In genomic region chr8:95219623-95220022, GRCm38 (mm10) we compare ENCODE assay signal across 19 mouse cellular contexts. TPM values are rescaled to one million over a fixed set of nuclear protein-coding genes. Genes with fewer than 3 reads are reported as not detected.
DNase-seq lines count a peak whose midpoint lies in the region; ATAC-seq and TF ChIP-seq lines count a peak whose summit lies in the region.
"Had no signal": no experiment of that assay in that cellular context is flagged by ENCODE, and none has a peak within 500 bp of the region (broad histone marks: within the 10 kb centered on the region; RNA-seq: fewer than 3 reads in every experiment).

No protein-coding gene starts in this region.

- peak; percentile 23 for DNase-seq in midbrain, embryonic 11.5 days (ENCODE audit: low spot score, missing footprints)
- peak; percentile 74 for DNase-seq in ES-CJ7 (ENCODE audit: low read depth, low spot score)
- no peak for DNase-seq in embryo, embryonic 10 days (ENCODE audit: low spot score)
- DNase-seq: cerebellum, adult 11 months; cerebellum, postnatal 25 days; right cerebral cortex, adult 18-20 months; spleen, adult 18-20 months; thymus, adult 2 months had no signal

- H3K9ac ChIP-seq in intestine, postnatal 0 days (ENCODE audit: low read depth, low read length), result no peak overlapping the region
- H3K9ac ChIP-seq in intestine, embryonic 15.5 days, result no peak overlapping the region
- no peak overlapping the region for H3K9ac ChIP-seq in midbrain, embryonic 11.5 days (ENCODE audit: low read length)
- H3K9ac ChIP-seq in midbrain, embryonic 16.5 days (ENCODE audit: low read depth, low read length), result no peak overlapping the region
- no peak overlapping the region for H3K9ac ChIP-seq in neural tube, embryonic 15.5 days (replicated peaks)
- H3K9ac ChIP-seq: heart, embryonic 13.5 days; limb, embryonic 12.5 days; midbrain, embryonic 13.5 days had no signal

- no peaks in the 10 kb centered on the region for H3K4me1 ChIP-seq in intestine, postnatal 0 days (replicated peaks; ENCODE audit: control insufficient read depth, insufficient read depth, low read length)
- no peaks in the 10 kb centered on the region; the same call in 1 of the 2 replicates for H3K4me1 ChIP-seq in intestine, embryonic 15.5 days (replicated peaks)
- H3K4me1 ChIP-seq in midbrain, embryonic 11.5 days (ENCODE audit: control insufficient read depth, insufficient read depth, low read length), result no peaks in the 10 kb centered on the region
- no peaks in the 10 kb centered on the region for H3K4me1 ChIP-seq in midbrain, embryonic 16.5 days (ENCODE audit: control insufficient read depth, insufficient read depth, low read length)
- H3K4me1 ChIP-seq in neural tube, embryonic 15.5 days, result no peaks in the 10 kb centered on the region
- H3K4me1 ChIP-seq: limb, embryonic 12.5 days; midbrain, embryonic 13.5 days had no signal

- H3K27me3 ChIP-seq in intestine, postnatal 0 days (replicated peaks; ENCODE audit: control insufficient read depth, insufficient read depth, low read length), result no peaks in the 10 kb centered on the region
- no peaks in the 10 kb centered on the region for H3K27me3 ChIP-seq in intestine, embryonic 15.5 days (replicated peaks)
- H3K27me3 ChIP-seq in midbrain, embryonic 11.5 days (ENCODE audit: control insufficient read depth, insufficient read depth, low read length), result no peaks in the 10 kb centered on the region
- H3K27me3 ChIP-seq in midbrain, embryonic 16.5 days (ENCODE audit: control insufficient read depth, insufficient read depth, low read depth, low read length), result no peaks in the 10 kb centered on the region
- no peaks in the 10 kb centered on the region for H3K27me3 ChIP-seq in neural tube, embryonic 15.5 days (replicated peaks)
- H3K27me3 ChIP-seq: heart, embryonic 13.5 days; limb, embryonic 12.5 days; midbrain, embryonic 13.5 days had no signal

- H3K4me3 ChIP-seq in intestine, postnatal 0 days (ENCODE audit: low read depth, low read length), result no peak overlapping the region
- H3K4me3 ChIP-seq in intestine, embryonic 15.5 days (replicated peaks), result no peak overlapping the region
- no peak overlapping the region for H3K4me3 ChIP-seq in midbrain, embryonic 11.5 days (ENCODE audit: low read depth, low read length)
- no peak overlapping the region for H3K4me3 ChIP-seq in midbrain, embryonic 16.5 days (ENCODE audit: low read depth, low read length)
- H3K4me3 ChIP-seq in neural tube, embryonic 15.5 days (replicated peaks), result no peak overlapping the region
- H3K4me3 ChIP-seq: erythroblast, embryonic 14.5 days; heart, embryonic 13.5 days; limb, embryonic 12.5 days; midbrain, embryonic 13.5 days had no signal

- TF ChIP-seq CTCF in intestine, postnatal 0 days (IDR thresholded peaks at IDR 0.05; ENCODE audit: low read depth), result peak; percentile 46

- H3K9me3 ChIP-seq in intestine, postnatal 0 days (ENCODE audit: control insufficient read depth), result no peaks in the 10 kb centered on the region
- H3K9me3 ChIP-seq in intestine, embryonic 15.5 days, result no peaks in the 10 kb centered on the region
- no peaks in the 10 kb centered on the region for H3K9me3 ChIP-seq in midbrain, embryonic 11.5 days (ENCODE audit: control insufficient read depth, low read length)
- no peaks in the 10 kb centered on the region for H3K9me3 ChIP-seq in midbrain, embryonic 16.5 days (replicated peaks; ENCODE audit: control insufficient read depth, low read length, poor library complexity, severe bottlenecking)
- H3K9me3 ChIP-seq in neural tube, embryonic 15.5 days (replicated peaks), result no peaks in the 10 kb centered on the region
- H3K9me3 ChIP-seq: heart, embryonic 13.5 days; limb, embryonic 12.5 days; midbrain, embryonic 13.5 days had no signal

- 91% methylated on average over 8 of the region's 8 CpGs for WGBS in intestine, postnatal 0 days
- 91% methylated on average over 8 of the region's 8 CpGs for WGBS in intestine, embryonic 15.5 days
- WGBS in midbrain, embryonic 11.5 days, result 86% methylated on average over 8 of the region's 8 CpGs
- whole genome bisulfite sequencing in midbrain, embryonic 16.5 days, result 89% methylated on average over 8 of the region's 8 CpGs
- WGBS in neural tube, embryonic 15.5 days, result 82% methylated on average over 8 of the region's 8 CpGs

- ATAC-seq in intestine, postnatal 0 days, result no peak
- ATAC-seq in intestine, embryonic 15.5 days, result no peak
- no peak for ATAC-seq in midbrain, embryonic 11.5 days (ENCODE audit: low FRiP score)
- no peak for ATAC-seq in midbrain, embryonic 16.5 days
- ATAC-seq in megakaryocyte progenitor cell, adult 5-6 weeks (replicated peaks; ENCODE audit: poor library complexity), result peak; percentile 54
- no peak for ATAC-seq in neural tube, embryonic 15.5 days (ENCODE audit: low FRiP score)
- ATAC-seq: forebrain, embryonic 14.5 days; midbrain, embryonic 13.5 days had no signal

- no peaks in the 10 kb centered on the region for H3K36me3 ChIP-seq in intestine, postnatal 0 days (ENCODE audit: control insufficient read depth, insufficient read depth)
- no peaks in the 10 kb centered on the region for H3K36me3 ChIP-seq in intestine, embryonic 15.5 days
- H3K36me3 ChIP-seq in midbrain, embryonic 11.5 days (ENCODE audit: control insufficient read depth, insufficient read depth, low read length), result no peaks in the 10 kb centered on the region
- H3K36me3 ChIP-seq in midbrain, embryonic 16.5 days (ENCODE audit: control insufficient read depth, insufficient read depth, low read length), result no peaks in the 10 kb centered on the region
- H3K36me3 ChIP-seq in neural tube, embryonic 15.5 days, result no peaks in the 10 kb centered on the region
- H3K36me3 ChIP-seq: heart, embryonic 13.5 days; limb, embryonic 12.5 days; midbrain, embryonic 13.5 days had no signal

- no peak overlapping the region for H3K27ac ChIP-seq in intestine, postnatal 0 days (ENCODE audit: low read depth, low read length)
- H3K27ac ChIP-seq in intestine, embryonic 15.5 days, result no peak overlapping the region
- H3K27ac ChIP-seq in midbrain, embryonic 11.5 days (ENCODE audit: low read depth, low read length), result no peak overlapping the region
- no peak overlapping the region for H3K27ac ChIP-seq in midbrain, embryonic 16.5 days (ENCODE audit: low read length)
- H3K27ac ChIP-seq in neural tube, embryonic 15.5 days (replicated peaks), result no peak overlapping the region
- H3K27ac ChIP-seq: limb, embryonic 12.5 days; macrophage; midbrain, embryonic 13.5 days had no signal

- no peak overlapping the region for H3K4me2 ChIP-seq in intestine, postnatal 0 days (replicated peaks; ENCODE audit: low read depth)
- H3K4me2 ChIP-seq in intestine, embryonic 15.5 days (replicated peaks), result no peak overlapping the region
- no peak overlapping the region for H3K4me2 ChIP-seq in midbrain, embryonic 11.5 days
- no peak overlapping the region for H3K4me2 ChIP-seq in midbrain, embryonic 16.5 days (ENCODE audit: low read length)
- no peak overlapping the region for H3K4me2 ChIP-seq in neural tube, embryonic 15.5 days
- H3K4me2 ChIP-seq: heart, embryonic 13.5 days; limb, embryonic 12.5 days; midbrain, embryonic 13.5 days had no signal

RNA-seq across cellular contexts. Expression of gene Kifc3, which starts 17.0 kb away (rescaled TPM):
- polyA plus RNA-seq in intestine, postnatal 0 days (2015; fragmentation: Nextera tagmentation; extraction: Ambion mirVana), result 20.9 and 21.1 TPM in 2 replicates
- polyA plus RNA-seq in intestine, embryonic 15.5 days (2015; fragmentation: Nextera tagmentation; extraction: Ambion mirVana), result 28.6 and 31.3 TPM in 2 replicates
- polyA plus RNA-seq in midbrain, embryonic 11.5 days (2014; fragmentation: Nextera tagmentation; extraction: Ambion mirVana), result 2.3 and 3.6 TPM in 2 replicates
- polyA plus RNA-seq in midbrain, embryonic 16.5 days (2015; fragmentation: Nextera tagmentation; extraction: Ambion mirVana), result 28.2 and 31.1 TPM in 2 replicates
- total RNA-seq in megakaryocyte progenitor cell, adult 5-6 weeks (2015), result 0.73 and 0.99 TPM in 2 replicates
- total RNA-seq in megakaryocyte progenitor cell, adult 5-6 weeks (2017), result 0.68 and 1.4 TPM in 2 replicates
- polyA plus RNA-seq in neural tube, embryonic 15.5 days (2015; fragmentation: Nextera tagmentation; extraction: Ambion mirVana), result 27.2 and 28.5 TPM in 2 replicates
